Mouse (Mus musculus): ENCODE measurements around the gene Ptgfrn. TPM values are rescaled to one million over a fixed set of nuclear protein-coding genes. Genes with fewer than 3 reads are reported as not detected.

Ptgfrn gene
- polyA plus RNA-seq, 1 experiment, result 5.2 TPM

GRCm38 (mm10) chr3:101108848-101109247 lies 1.2 kb downstream of the Ptgfrn start:
- no peak for DNase-seq
- Histone ChIP-seq H3K36me3 (ENCODE audit: control insufficient read depth, insufficient read depth, low read length) (no peaks in the 10 kb centered on the region), H3K4me3 (ENCODE audit: insufficient read depth, low read depth, low read length) (no peak overlapping the region), H3K4me1 (ENCODE audit: control insufficient read depth, insufficient read depth, low read length) (no peaks in the 10 kb centered on the region), H3K27me3 (replicated peaks; ENCODE audit: control insufficient read depth, insufficient read depth, low read length) (no peaks in the 10 kb centered on the region), H3K27ac (ENCODE audit: insufficient read depth, low read depth, low read length) (no peak overlapping the region)
- WGBS, result 80% methylated on average over 5 of the region's 5 CpGs
- no peak for TF ChIP-seq POLR2A (IDR thresholded peaks at IDR 0.05; ENCODE audit: low read depth, low read length)
- TF ChIP-seq CTCF (conservative IDR thresholded peaks at IDR 0.05; ENCODE audit: insufficient read depth, insufficient read length, low read depth, low read length), result no peak

GRCm38 (mm10) chr3:101108282-101108681 lies 1.8 kb downstream of the Ptgfrn start:
- H3K27ac ChIP-seq (ENCODE audit: insufficient read depth, low read depth, low read length), result no peak overlapping the region
- TF ChIP-seq POLR2A (IDR thresholded peaks at IDR 0.05; ENCODE audit: low read depth, low read length) (no peak), CTCF (conservative IDR thresholded peaks at IDR 0.05; ENCODE audit: insufficient read depth, insufficient read length, low read depth, low read length) (no peak)
- no peak overlapping the region for H3K4me3 ChIP-seq (ENCODE audit: insufficient read depth, low read depth, low read length)
- no peaks in the 10 kb centered on the region for H3K36me3 ChIP-seq (ENCODE audit: control insufficient read depth, insufficient read depth, low read length)
- H3K4me1 ChIP-seq (ENCODE audit: control insufficient read depth, insufficient read depth, low read length), result no peaks in the 10 kb centered on the region
- H3K27me3 ChIP-seq (replicated peaks; ENCODE audit: control insufficient read depth, insufficient read depth, low read length), result no peaks in the 10 kb centered on the region
- DNase-seq, result no peak
- 69% methylated on average over 3 of the region's 3 CpGs for WGBS

DNA sequence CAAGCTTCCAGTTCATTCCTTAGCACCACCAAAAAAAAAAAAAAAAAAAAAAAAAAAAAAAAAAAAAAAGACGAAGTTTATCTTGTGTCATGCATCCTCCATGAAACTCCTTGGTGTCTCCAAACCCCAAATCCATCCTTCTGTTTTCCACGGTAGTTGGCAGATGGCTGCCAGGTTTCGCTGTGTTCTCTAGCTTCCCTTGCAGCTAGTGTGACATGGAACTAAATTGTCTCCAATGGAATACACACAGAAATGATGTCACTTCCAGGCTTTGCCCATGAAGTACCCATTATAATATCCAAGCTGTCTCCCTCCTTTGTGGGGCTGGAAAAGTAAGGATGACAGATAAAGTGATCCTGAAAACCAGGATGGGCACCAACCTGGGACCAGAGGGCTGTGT lies 3.8 kb downstream of the Ptgfrn start:
- no peaks in the 10 kb centered on the region for H3K4me1 ChIP-seq (ENCODE audit: control insufficient read depth, insufficient read depth, low read length)
- H3K36me3 ChIP-seq (ENCODE audit: control insufficient read depth, insufficient read depth, low read length), result no peaks in the 10 kb centered on the region
- no peak for DNase-seq
- H3K27ac ChIP-seq (ENCODE audit: insufficient read depth, low read depth, low read length), result no peak overlapping the region
- no peaks in the 10 kb centered on the region for H3K27me3 ChIP-seq (replicated peaks; ENCODE audit: control insufficient read depth, insufficient read depth, low read length)
- no peak for TF ChIP-seq POLR2A (IDR thresholded peaks at IDR 0.05; ENCODE audit: low read depth, low read length)
- WGBS, result 100% methylated on average over 3 of the region's 3 CpGs
- H3K4me3 ChIP-seq (ENCODE audit: insufficient read depth, low read depth, low read length), result no peak overlapping the region

DNA sequence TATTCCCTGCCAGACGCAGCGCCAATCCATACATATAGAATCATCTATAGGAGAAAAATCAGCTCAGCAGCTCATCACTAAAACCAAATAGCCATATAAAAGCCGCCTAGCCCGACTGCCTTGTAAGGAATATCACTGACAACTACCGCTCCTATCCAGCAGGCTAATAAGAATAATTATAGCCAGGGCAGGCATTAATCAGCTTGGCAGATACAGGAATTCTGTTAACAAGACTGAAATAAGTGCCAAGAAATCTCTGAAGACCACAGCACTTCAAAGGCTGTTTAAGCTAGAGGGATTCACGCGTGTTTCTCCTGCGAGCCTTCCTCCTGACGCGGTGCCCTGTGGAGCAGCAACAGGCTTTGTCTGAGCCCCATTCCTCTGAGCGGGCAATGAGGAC lies 4.6 kb downstream of the Ptgfrn start:
- H3K4me3 ChIP-seq (ENCODE audit: insufficient read depth, low read depth, low read length), result no peak overlapping the region
- H3K4me1 ChIP-seq (ENCODE audit: control insufficient read depth, insufficient read depth, low read length), result no peaks in the 10 kb centered on the region
- TF ChIP-seq CTCF (conservative IDR thresholded peaks at IDR 0.05; ENCODE audit: insufficient read depth, insufficient read length, low read depth, low read length) (no peak), POLR2A (IDR thresholded peaks at IDR 0.05; ENCODE audit: low read depth, low read length) (no peak)
- WGBS, result 74% methylated on average over 11 of the region's 11 CpGs
- no peak for DNase-seq
- H3K27me3 ChIP-seq (replicated peaks; ENCODE audit: control insufficient read depth, insufficient read depth, low read length), result no peaks in the 10 kb centered on the region
- no peak overlapping the region for H3K27ac ChIP-seq (ENCODE audit: insufficient read depth, low read depth, low read length)
- no peaks in the 10 kb centered on the region for H3K36me3 ChIP-seq (ENCODE audit: control insufficient read depth, insufficient read depth, low read length)

DNA sequence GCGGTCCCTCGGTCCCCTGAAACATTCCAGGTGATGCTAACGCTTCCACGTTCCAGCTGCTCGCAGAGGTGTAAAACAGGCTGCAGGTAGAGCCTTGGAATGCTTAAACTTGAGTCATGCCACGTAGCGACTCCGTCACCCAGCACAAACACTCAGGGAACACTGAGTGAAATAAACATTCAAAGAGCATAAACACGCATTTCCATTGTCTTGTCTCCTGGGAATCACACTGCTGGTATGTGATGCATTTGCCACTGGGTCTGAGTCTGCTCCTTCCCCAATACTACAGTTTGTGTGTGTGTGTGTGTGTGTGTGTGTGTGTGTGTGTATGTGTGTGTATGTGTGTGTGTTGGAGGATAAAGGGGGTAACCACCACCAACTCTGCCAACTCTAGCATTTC lies 5.2 kb downstream of the Ptgfrn start:
- no peaks in the 10 kb centered on the region for H3K36me3 ChIP-seq (ENCODE audit: control insufficient read depth, insufficient read depth, low read length)
- 69% methylated on average over 9 of the region's 9 CpGs for WGBS

DNA sequence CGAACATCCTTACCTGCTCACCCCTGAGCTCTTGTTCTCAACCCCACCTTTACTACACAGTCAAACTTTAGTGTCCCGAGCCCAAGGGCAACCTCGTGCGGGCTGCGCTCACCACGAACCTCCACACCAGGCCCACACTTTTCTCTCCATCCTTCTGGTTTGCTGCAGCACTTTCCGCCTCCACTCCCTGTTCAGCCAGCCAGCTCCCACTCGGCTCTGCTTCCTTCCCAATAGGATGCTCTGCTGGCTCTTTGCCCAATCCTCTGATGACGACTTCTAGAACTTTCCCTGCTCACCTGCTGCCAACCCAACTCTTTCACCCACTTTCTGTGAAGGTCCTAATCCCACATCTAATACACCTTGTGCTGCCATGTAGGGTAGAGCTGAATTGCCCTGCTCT lies 6.3 kb downstream of the Ptgfrn start:
- no peak for DNase-seq
- H3K36me3 ChIP-seq (ENCODE audit: control insufficient read depth, insufficient read depth, low read length), result no peaks in the 10 kb centered on the region
- 84% methylated on average over 9 of the region's 9 CpGs for WGBS
- H3K4me3 ChIP-seq (ENCODE audit: insufficient read depth, low read depth, low read length), result no peak overlapping the region
- no peaks in the 10 kb centered on the region for H3K4me1 ChIP-seq (ENCODE audit: control insufficient read depth, insufficient read depth, low read length)
- TF ChIP-seq CTCF (conservative IDR thresholded peaks at IDR 0.05; ENCODE audit: insufficient read depth, insufficient read length, low read depth, low read length), result no peak
- no peak for TF ChIP-seq POLR2A (IDR thresholded peaks at IDR 0.05; ENCODE audit: low read depth, low read length)
- H3K27me3 ChIP-seq (replicated peaks; ENCODE audit: control insufficient read depth, insufficient read depth, low read length), result no peaks in the 10 kb centered on the region
- no peak overlapping the region for H3K27ac ChIP-seq (ENCODE audit: insufficient read depth, low read depth, low read length)

More for the DNA sequence above, 5.2 kb downstream of the Ptgfrn start:
- Histone ChIP-seq H3K4me3 (ENCODE audit: insufficient read depth, low read depth, low read length) (no peak overlapping the region), H3K4me1 (ENCODE audit: control insufficient read depth, insufficient read depth, low read length) (no peaks in the 10 kb centered on the region), H3K27ac (ENCODE audit: insufficient read depth, low read depth, low read length) (no peak overlapping the region), H3K27me3 (replicated peaks; ENCODE audit: control insufficient read depth, insufficient read depth, low read length) (no peaks in the 10 kb centered on the region)
- no peak for DNase-seq
- no peak for TF ChIP-seq POLR2A (IDR thresholded peaks at IDR 0.05; ENCODE audit: low read depth, low read length)
- no peak for TF ChIP-seq CTCF (conservative IDR thresholded peaks at IDR 0.05; ENCODE audit: insufficient read depth, insufficient read length, low read depth, low read length)

DNA sequence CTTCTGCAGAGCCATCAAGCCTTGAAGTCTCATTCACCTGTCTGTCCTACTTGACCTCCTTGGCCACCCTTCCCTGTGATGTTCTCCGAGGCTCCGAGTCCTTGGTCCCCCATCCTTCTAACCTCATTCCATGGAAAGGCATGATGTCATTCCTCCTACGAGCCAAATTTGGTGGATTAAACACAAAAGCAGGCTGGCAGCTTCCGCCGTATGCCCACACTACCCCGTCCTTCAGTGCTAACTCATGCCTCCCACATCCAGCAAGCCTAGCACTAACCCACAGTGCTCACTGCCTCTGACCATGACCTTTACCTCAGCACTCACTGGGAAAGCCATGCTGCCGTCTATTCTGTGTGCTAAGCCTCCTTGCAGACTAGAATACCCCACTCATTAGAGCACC lies 8.0 kb downstream of the Ptgfrn start:
- H3K4me1 ChIP-seq (ENCODE audit: control insufficient read depth, insufficient read depth, low read length), result no peaks in the 10 kb centered on the region

GRCm38 (mm10) chr3:101101184-101101583 lies 8.9 kb downstream of the Ptgfrn start:
- Histone ChIP-seq H3K4me1 (ENCODE audit: control insufficient read depth, insufficient read depth, low read length) (no peaks in the 10 kb centered on the region), H3K27ac (ENCODE audit: insufficient read depth, low read depth, low read length) (no peak overlapping the region), H3K36me3 (ENCODE audit: control insufficient read depth, insufficient read depth, low read length) (no peaks in the 10 kb centered on the region), H3K27me3 (replicated peaks; ENCODE audit: control insufficient read depth, insufficient read depth, low read length) (no peaks in the 10 kb centered on the region), H3K4me3 (ENCODE audit: insufficient read depth, low read depth, low read length) (no peak overlapping the region)
- WGBS, result 93% methylated on average over 7 of the region's 7 CpGs
- DNase-seq, result no peak
- TF ChIP-seq CTCF (conservative IDR thresholded peaks at IDR 0.05; ENCODE audit: insufficient read depth, insufficient read length, low read depth, low read length) (no peak), POLR2A (IDR thresholded peaks at IDR 0.05; ENCODE audit: low read depth, low read length) (no peak)

More for the DNA sequence above, 8.0 kb downstream of the Ptgfrn start:
- 91% methylated on average over 7 of the region's 7 CpGs for WGBS
- Histone ChIP-seq H3K4me3 (ENCODE audit: insufficient read depth, low read depth, low read length) (no peak overlapping the region), H3K27me3 (replicated peaks; ENCODE audit: control insufficient read depth, insufficient read depth, low read length) (no peaks in the 10 kb centered on the region), H3K27ac (ENCODE audit: insufficient read depth, low read depth, low read length) (no peak overlapping the region), H3K36me3 (ENCODE audit: control insufficient read depth, insufficient read depth, low read length) (no peaks in the 10 kb centered on the region)
- DNase-seq, result no peak
- TF ChIP-seq CTCF (conservative IDR thresholded peaks at IDR 0.05; ENCODE audit: insufficient read depth, insufficient read length, low read depth, low read length) (no peak), POLR2A (IDR thresholded peaks at IDR 0.05; ENCODE audit: low read depth, low read length) (no peak)
